Mouse (Mus musculus) midbrain, postnatal 0 days (tissue): ENCODE data around the gene Slc8a3. TPM values are rescaled to one million over a fixed set of nuclear protein-coding genes. Genes with fewer than 3 reads are reported as not detected.

Source experiments
- ATAC-seq: fragments of 200-750 bp; cut with Nextera tagmentation; 2 replicates; pipeline ENCODE4 v1.8.0; 2017; ENCODE audit warnings: moderate number of reproducible peaks, mild to moderate bottlenecking, moderate TSS enrichment, moderate library complexity; ENCODE audit not compliant: low FRiP score
- DNase-seq: peaks from one replicate; pipeline ENCODE4 v3.0.0-alpha.2; 2015; ENCODE audit warnings: low spot score
- H3K27ac ChIP-seq: fragments of 300-500 bp; sonication (generic); 2 replicates; pipeline ENCODE4 v1.5.1; 2014; ENCODE audit warnings: low read depth, mild to moderate bottlenecking, low read length, mixed read lengths
- H3K27me3 ChIP-seq: fragments of 300-500 bp; sonication (generic); 2 replicates; pipeline ENCODE4 v1.6.1; 2014; ENCODE audit warnings: low read length, control low read depth, mixed read lengths; ENCODE audit not compliant: insufficient read depth
- H3K36me3 ChIP-seq: fragments of 300-500 bp; sonication (generic); 2 replicates; pipeline ENCODE4 v1.6.1; 2014; ENCODE audit warnings: low read length, control low read depth, mixed read lengths; ENCODE audit not compliant: insufficient read depth
- H3K4me1 ChIP-seq: fragments of 300-500 bp; sonication (generic); 2 replicates; pipeline ENCODE4 v1.6.1; 2014; ENCODE audit warnings: mild to moderate bottlenecking, control low read depth, antibody characterized with exemption, low read length, mixed read lengths; ENCODE audit not compliant: insufficient read depth
- H3K4me2 ChIP-seq: fragments of 300-500 bp; sonication (generic); 2 replicates; pipeline ENCODE4 v1.6.1; 2014; ENCODE audit warnings: low read depth, mild to moderate bottlenecking, low read length, mixed read lengths; ENCODE audit not compliant: poor library complexity, severe bottlenecking
- H3K4me3 ChIP-seq: fragments of 300-500 bp; sonication (generic); 2 replicates; pipeline ENCODE4 v1.5.1; 2014; ENCODE audit warnings: low read depth, mild to moderate bottlenecking, low read length, moderate library complexity
- H3K9ac ChIP-seq: fragments of 300-500 bp; sonication (generic); replicated peaks from 2 replicates; pipeline ENCODE4 v1.6.1; 2014; ENCODE audit warnings: mild to moderate bottlenecking, low read length, moderate library complexity, mixed read lengths; ENCODE audit not compliant: poor library complexity, severe bottlenecking
- H3K9me3 ChIP-seq: fragments of 300-500 bp; sonication (generic); 2 replicates; pipeline ENCODE4 v1.6.1; 2016; ENCODE audit warnings: low read length, control low read depth
- CTCF ChIP-seq: IDR thresholded peaks from 2 replicates; pipeline ENCODE4 v1.5.1; 2016; ENCODE audit warnings: antibody characterized with exemption, mild to moderate bottlenecking
- WGBS: fragments of 180-500 bp; shearing (Covaris S2); extraction: QIAGEN DNeasy Blood & Tissue Kit; methylation state at CpG from one replicate; pipeline ENCODE4 v1.1.7; 2014; 5-methylcytosine and 5-hydroxymethylcytosine counted together
- polyA plus RNA-seq: library from polyadenylated mRNA; unstranded; fragments of >200 nt; fragmentation: Nextera tagmentation; extraction: Ambion mirVana; gene quantifications from 2 replicates; pipeline ENCODE4 v1.2.1, GENCODE M21; 2015
- total RNA-seq: library from RNA; depleted of rRNA; stranded (reverse); fragments of >200 nt; gene quantifications from 2 replicates; pipeline ENCODE4 v1.2.3, GENCODE M21; 2014

Gene Slc8a3
- total and polyA plus RNA-seq, 2 experiments from 2014 or later = 13.4 to 52.3 TPM

GRCm38 (mm10) chr12:81203226-81203625 lies 129.8 kb downstream of the Slc8a3 start:
- Histone ChIP-seq H3K27me3 (no peaks in the 10 kb centered on the region), H3K4me1 (no peaks in the 10 kb centered on the region), H3K27ac (no peak overlapping the region), H3K36me3 (peaks cover 7% of the 10 kb centered on the region; the same call in 1 of the 2 replicates), H3K9me3 (no peaks in the 10 kb centered on the region), H3K4me3 (no peak overlapping the region), H3K4me2 (no peak overlapping the region), H3K9ac (no peak overlapping the region)
- no peak for TF ChIP-seq CTCF
- WGBS = 8% methylated on average over 1 of the region's 1 CpGs
- ATAC-seq (no peak), DNase-seq (no peak)

DNA sequence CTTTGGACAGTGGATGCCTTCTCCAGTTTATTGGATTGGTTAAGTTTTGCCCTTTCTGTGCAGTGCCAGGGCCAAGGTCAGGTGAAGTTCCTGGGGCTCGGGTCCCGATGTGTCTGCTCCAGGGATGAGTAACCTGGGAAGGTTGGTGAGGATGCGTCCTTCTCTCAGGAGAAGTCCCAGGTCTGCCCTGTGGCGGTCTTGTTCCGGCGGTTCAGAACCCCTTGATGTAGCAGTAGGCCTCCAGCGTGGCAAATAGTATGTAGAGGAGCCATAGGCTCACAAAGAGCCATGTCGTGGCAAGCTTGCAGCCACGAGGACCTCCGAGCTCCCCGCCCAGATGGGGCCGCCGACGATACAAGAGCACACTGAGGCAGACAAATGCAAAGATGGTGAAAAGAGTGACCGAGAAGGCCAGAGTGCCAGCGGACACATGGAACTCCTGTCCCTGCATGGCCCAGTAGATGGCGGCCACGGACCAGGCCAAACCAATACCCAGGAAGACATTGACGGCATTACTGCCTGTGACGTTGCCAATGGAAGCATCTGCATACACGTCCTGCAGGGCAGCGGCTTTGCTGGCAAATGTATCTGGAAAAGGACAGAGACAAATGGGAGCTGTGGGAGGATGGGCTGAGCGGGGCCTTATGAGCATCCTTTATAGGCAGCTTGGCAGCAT lies 133.6 kb downstream of the Slc8a3 start:
- WGBS = 29% methylated on average over 23 of the region's 23 CpGs
- H3K27me3 ChIP-seq = no peaks in the 10 kb centered on the region
- H3K27ac ChIP-seq = no peak overlapping the region
- H3K9ac ChIP-seq = no peak overlapping the region
- no peaks in the 10 kb centered on the region for H3K9me3 ChIP-seq
- TF ChIP-seq CTCF = peak; percentile 98
- peaks cover 7% of the 10 kb centered on the region; the same call in 1 of the 2 replicates for H3K36me3 ChIP-seq
- DNase-seq (peak; percentile 93), ATAC-seq (peak; percentile 86)
- no peak overlapping the region for H3K4me3 ChIP-seq
- no peaks in the 10 kb centered on the region for H3K4me1 ChIP-seq
- H3K4me2 ChIP-seq = no peak overlapping the region

DNA sequence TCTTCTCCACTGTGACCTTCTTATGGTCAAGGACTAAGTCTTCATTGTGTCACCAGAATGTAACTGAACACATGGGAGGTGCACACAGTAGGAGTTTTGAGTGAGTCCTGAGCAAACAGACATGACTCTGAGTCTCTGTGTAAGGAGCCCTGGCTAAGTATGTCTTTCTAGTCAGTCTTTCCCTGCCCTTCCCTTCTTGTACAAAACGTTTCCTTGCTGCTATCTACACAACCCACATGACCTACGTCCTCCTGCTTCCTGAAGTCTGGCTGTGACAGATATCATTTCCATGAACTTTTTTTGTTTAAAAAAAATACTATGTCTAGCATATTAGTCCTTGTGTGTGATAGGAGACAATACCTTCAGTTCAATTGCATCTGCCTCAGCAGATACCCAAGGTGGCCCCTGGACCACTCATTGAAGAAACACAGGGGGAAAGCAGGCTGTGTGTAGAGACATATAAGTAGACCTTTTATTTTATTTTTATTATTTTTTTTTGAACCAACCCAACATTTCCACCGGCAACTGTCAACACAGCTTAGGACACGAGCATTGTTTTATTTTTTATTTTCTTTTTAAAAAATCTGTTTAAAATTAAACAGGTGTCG lies 135.4 kb downstream of the Slc8a3 start:
- ATAC-seq = no peak
- no peak for TF ChIP-seq CTCF
- H3K27me3 ChIP-seq = no peaks in the 10 kb centered on the region
- H3K4me2 ChIP-seq = no peak overlapping the region
- no peak overlapping the region for H3K4me3 ChIP-seq
- no peak overlapping the region for H3K9ac ChIP-seq
- 79% methylated on average over 5 of the region's 5 CpGs for WGBS
- peaks cover 4% of the 10 kb centered on the region; the same call in 1 of the 2 replicates for H3K36me3 ChIP-seq
- no peaks in the 10 kb centered on the region for H3K4me1 ChIP-seq
- no peaks in the 10 kb centered on the region for H3K9me3 ChIP-seq
- no peak for DNase-seq
- no peak overlapping the region for H3K27ac ChIP-seq

DNA sequence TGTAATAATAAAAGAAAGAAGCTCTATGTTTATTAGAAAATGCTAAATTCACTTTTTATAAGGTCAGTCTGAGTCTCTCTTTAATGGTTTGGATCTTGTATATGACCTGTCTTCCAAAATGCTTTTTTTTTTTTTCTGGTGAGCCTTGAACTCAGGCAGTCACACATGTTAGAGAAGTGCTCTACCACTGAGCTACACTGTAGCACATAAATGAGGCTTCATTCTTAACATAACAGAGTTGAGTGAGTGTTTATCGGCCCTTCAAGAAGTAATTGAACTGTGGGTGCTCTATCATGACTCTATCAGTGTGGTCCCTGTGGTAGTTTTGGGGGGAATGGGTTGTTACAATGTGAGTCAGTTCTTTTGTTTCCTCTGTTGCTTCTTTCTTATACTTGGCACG lies 139.0 kb downstream of the Slc8a3 start:
- DNase-seq (no peak), ATAC-seq (no peak)
- no peak overlapping the region for H3K27ac ChIP-seq
- 80% methylated on average over 2 of the region's 2 CpGs for WGBS
- no peaks in the 10 kb centered on the region for H3K9me3 ChIP-seq
- H3K9ac ChIP-seq = no peak overlapping the region
- H3K4me1 ChIP-seq = no peaks in the 10 kb centered on the region
- H3K4me3 ChIP-seq = no peak overlapping the region
- H3K27me3 ChIP-seq = no peaks in the 10 kb centered on the region
- H3K36me3 ChIP-seq = no peaks in the 10 kb centered on the region
- no peak overlapping the region for H3K4me2 ChIP-seq
- no peak for TF ChIP-seq CTCF

GRCm38 (mm10) chr12:81189636-81190035 lies 143.3 kb downstream of the Slc8a3 start:
- 72% methylated on average over 1 of the region's 1 CpGs for WGBS
- ATAC-seq (no peak), DNase-seq (no peak)
- H3K9me3 ChIP-seq = no peaks in the 10 kb centered on the region
- no peak overlapping the region for H3K27ac ChIP-seq
- H3K4me3 ChIP-seq = no peak overlapping the region
- no peak overlapping the region for H3K9ac ChIP-seq
- no peaks in the 10 kb centered on the region for H3K36me3 ChIP-seq
- no peaks in the 10 kb centered on the region for H3K4me1 ChIP-seq
- no peak for TF ChIP-seq CTCF
- no peaks in the 10 kb centered on the region for H3K27me3 ChIP-seq
- no peak overlapping the region for H3K4me2 ChIP-seq

DNA sequence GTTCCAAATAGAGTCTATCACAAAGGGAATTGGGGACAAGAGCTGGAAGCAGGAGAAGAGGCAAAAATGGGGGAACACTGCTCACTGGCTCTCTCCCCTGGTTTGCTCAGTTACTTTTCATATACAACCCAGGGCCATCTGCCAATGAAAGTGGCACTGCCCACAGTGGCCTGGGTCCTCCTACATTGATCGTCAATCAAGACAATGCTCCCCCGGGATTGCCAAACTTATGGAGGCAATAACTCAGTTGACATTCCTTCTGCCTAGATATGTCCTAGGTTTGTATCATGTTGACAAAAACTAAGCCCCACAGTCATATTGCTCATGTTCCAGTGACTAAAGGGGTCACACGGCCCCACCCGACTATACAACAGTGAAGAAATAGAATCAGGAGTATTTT lies 144.0 kb downstream of the Slc8a3 start:
- no peak for TF ChIP-seq CTCF
- 94% methylated on average over 4 of the region's 4 CpGs for WGBS
- Histone ChIP-seq H3K4me2 (no peak overlapping the region), H3K36me3 (no peaks in the 10 kb centered on the region), H3K27me3 (no peaks in the 10 kb centered on the region), H3K9me3 (no peaks in the 10 kb centered on the region), H3K4me1 (no peaks in the 10 kb centered on the region), H3K27ac (no peak overlapping the region), H3K9ac (no peak overlapping the region), H3K4me3 (no peak overlapping the region)
- ATAC-seq (no peak), DNase-seq (no peak)
